Mouse (Mus musculus) Patski (cell line): ENCODE measurements around the gene Pou6f2. TPM values are rescaled to one million over a fixed set of nuclear protein-coding genes. Genes with fewer than 3 reads are reported as not detected.

ENCODE experiments used
- ATAC-seq: fragments of 100-300 bp; one replicate; pipeline ENCODE4 v1.8.0; 2021
- CTCF ChIA-PET: fragments of 350-600 bp; sonication (Branson Sonifier 250); formaldehyde crosslinking; loops from one replicate; lab custom pipeline; 2022; ENCODE audit warnings: inconsistent platforms; lab: Charles Lee
- POLR2A ChIA-PET: fragments of 350-600 bp; sonication (Branson Sonifier 250); formaldehyde crosslinking; loops from one replicate; lab custom pipeline; 2022; ENCODE audit warnings: antibody characterized with exemption, inconsistent platforms; lab: Charles Lee
- DNase-seq: peaks from one replicate; pipeline ENCODE4 v3.0.0-alpha.2; 2011; ENCODE audit warnings: low read depth, low spot score
- H3K27me3 ChIP-seq: fragments of 371-371 bp; one replicate; pipeline ENCODE4 v1.5.1; 2021
- CTCF ChIP-seq: fragments of 100-300 bp; IDR thresholded peaks from one replicate; pipeline ENCODE4 v1.5.1; 2021
- in situ Hi-C: fragments of 300-500 bp; cut with MboI; formaldehyde crosslinking; loops from 3 replicates; pipeline ENCODE4 v1.11.1; 2018; ENCODE audit warnings: low pct_unique_long_range_greater_than_20kb, mixed read lengths
- polyA plus RNA-seq: library from polyadenylated mRNA; unstranded; gene quantifications from one replicate; pipeline ENCODE4 v1.2.3, GENCODE M21; 2021

The Pou6f2 gene
- polyA plus RNA-seq, 1 experiment from 2014 or later, result not detected

- ChIA-PET CTCF (no interaction called here), POLR2A (no interaction called here)
- peaks cover 19% of the 10 kb centered on the region for H3K27me3 ChIP-seq
- no peak for TF ChIP-seq CTCF
- in situ Hi-C loops, result no loop called here
- DNase-seq, result no peak
- ATAC-seq, result no peak
These were observed 186.2 kb downstream of the Pou6f2 start for GRCm38 (mm10) chr13:18211242-18211641.

DNA sequence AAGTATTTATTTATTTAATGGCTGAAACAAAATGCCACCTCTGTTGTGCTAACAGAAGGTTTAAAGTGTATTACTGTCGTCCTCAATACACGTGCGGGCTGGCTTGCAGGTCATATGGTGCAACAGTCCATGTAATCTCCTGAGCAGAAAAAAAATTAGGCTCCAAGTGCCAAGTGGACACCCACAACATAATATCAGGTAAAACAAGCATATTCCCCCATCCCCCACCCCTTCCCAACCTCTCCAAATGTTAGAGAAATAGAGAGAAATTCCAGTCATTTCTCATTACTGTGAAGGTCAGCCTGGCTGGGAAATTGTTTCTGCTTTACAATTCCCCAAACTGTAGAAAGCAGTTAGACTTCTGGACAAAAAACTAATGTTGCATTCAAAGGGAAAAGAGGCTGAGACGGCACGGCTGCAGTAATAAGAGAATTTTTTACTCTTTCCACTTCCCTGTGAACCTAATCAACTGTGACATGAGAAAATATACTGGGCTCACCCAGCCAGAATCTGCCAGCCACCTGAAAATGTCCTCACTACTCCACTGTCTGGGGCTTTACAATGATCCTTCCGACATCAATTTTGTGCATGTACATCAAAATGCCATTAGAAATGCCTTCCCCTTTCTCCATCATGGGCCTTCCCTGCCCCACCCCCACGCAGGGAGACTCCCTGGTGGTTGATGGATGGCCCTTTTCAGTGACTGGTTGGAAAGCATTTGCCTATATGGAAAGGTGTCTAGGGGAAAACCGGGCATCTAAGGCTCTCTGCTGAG is 192.8 kb downstream of the Pou6f2 start:
- DNase-seq, result no peak
- in situ Hi-C loops, result no loop called here
- ChIA-PET POLR2A (no interaction called here), CTCF (no interaction called here)
- ATAC-seq, result no peak
- H3K27me3 ChIP-seq, result peaks cover 21% of the 10 kb centered on the region
- TF ChIP-seq CTCF, result no peak

DNA sequence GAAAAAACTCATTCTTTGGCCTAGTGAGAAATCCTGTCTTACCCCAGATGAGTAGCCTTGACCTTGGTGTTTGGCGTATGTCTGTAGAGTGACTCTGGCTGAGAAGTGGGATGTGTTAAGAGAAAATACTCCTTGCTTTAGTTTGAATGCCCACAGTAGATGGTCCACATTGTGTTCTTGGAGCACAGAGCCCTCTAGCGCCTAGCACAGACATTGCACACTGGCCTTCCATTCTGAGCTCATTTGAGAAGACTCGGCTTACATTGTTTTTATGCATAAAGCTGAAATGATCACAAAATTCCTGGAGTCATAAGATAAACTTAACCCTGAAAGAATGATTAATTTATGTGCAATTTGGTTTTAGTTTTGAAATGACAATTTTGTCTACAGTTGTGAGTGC is 223.5 kb downstream of the Pou6f2 start:
- in situ Hi-C loops, result loop anchor here (25.0 kb wide), 1 partner anchor 337 kb away; no protein-coding TSS in a partner anchor
- peak; percentile 74 for ATAC-seq
- ChIA-PET CTCF (interaction anchor here (0.9 to 1.7 kb wide), 6 partner anchors 10 to 116 kb away, joined by 3 to 10 read pairs (median 4); no protein-coding TSS in a partner anchor), POLR2A (no interaction called here)
- H3K27me3 ChIP-seq, result peaks cover 14% of the 10 kb centered on the region
- DNase-seq, result no peak
- TF ChIP-seq CTCF, result peak; percentile 87

DNA sequence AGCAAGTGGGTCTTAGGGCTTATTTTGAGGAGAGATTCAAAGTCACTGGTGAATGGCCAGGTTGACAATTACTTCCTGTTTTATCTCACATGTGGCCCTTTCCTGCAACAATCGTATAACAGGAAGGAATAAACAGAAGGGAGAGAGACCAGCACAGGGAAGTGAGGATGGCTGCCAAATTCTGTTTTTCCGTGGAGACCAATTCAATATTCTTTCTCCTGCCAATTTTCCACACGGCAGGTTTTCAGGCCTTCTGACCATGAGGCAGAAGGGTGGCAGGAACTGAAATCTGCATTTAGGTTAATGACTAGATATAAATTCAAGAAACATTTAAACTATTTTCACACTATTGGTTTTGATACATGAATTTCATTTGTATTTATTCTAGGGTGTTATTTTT is 224.5 kb downstream of the Pou6f2 start:
- H3K27me3 ChIP-seq, result peaks cover 14% of the 10 kb centered on the region
- CTCF ChIA-PET, result interaction anchor here (1.4 kb wide), 1 partner anchor 55 kb away, joined by 3 read pairs; no protein-coding TSS in a partner anchor
- in situ Hi-C loops, result loop anchor here (25.0 kb wide), 1 partner anchor 336 kb away; no protein-coding TSS in a partner anchor
- ATAC-seq, result no peak
- no peak for TF ChIP-seq CTCF
- POLR2A ChIA-PET, result no interaction called here
- DNase-seq, result no peak

DNA sequence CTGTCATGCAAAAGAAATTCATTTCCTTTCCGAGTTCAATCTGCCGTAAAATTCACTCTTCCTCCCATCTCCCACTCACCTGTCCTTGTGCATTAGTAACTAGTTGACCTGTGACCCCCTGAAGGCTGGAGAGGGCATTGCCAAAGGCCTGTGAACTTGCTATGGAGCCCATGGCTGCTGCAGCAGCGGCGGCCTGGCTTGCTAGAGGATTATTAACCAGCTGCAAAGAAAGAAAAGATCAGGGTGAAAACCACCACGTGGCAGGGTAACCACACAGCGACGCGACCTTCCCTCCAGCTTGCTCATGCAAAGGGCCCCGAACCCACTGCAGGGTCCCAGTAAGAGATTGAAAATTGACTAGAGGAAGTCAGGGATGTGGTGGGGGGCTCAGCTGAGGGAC is 225.2 kb downstream of the Pou6f2 start:
- POLR2A ChIA-PET, result no interaction called here
- in situ Hi-C loops, result loop anchor here (25.0 kb wide), 1 partner anchor 335 kb away; no protein-coding TSS in a partner anchor
- ATAC-seq (no peak), DNase-seq (no peak)
- no peak for TF ChIP-seq CTCF
- peaks cover 14% of the 10 kb centered on the region for H3K27me3 ChIP-seq
- CTCF ChIA-PET, result no interaction called here

DNA sequence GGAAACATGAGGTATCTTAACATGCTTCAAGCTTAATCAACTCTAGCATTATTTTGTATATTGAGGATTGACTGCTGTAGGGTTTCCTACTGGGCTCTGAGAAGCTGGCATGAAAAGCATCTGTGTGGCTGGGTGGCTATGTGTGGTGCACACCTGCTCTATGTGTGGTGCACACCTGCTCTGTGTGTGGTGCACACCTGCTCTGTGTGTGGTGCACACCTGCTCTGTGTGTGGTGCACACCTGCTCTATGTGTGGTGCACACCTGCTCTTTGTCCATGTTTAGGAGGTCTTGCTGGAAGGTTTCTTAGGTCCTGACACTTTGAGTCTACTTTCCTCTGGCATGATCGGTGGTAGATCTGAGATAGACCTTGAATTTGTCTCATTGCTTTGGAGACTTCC is 233.3 kb downstream of the Pou6f2 start:
- ATAC-seq (no peak), DNase-seq (no peak)
- ChIA-PET POLR2A (no interaction called here), CTCF (interaction anchor here (1.7 kb wide), 1 partner anchor 10 kb away, joined by 8 read pairs; no protein-coding TSS in a partner anchor)
- peaks cover 12% of the 10 kb centered on the region for H3K27me3 ChIP-seq
- in situ Hi-C loops, result loop anchor here (25.0 kb wide), 1 partner anchor 327 kb away; no protein-coding TSS in a partner anchor
- no peak for TF ChIP-seq CTCF

- H3K27me3 ChIP-seq, result no peaks in the 10 kb centered on the region
- ATAC-seq (no peak), DNase-seq (no peak)
- CTCF ChIA-PET, result no interaction called here
- POLR2A ChIA-PET, result no interaction called here
- in situ Hi-C loops, result loop anchor here (25.0 kb wide), 1 partner anchor 323 kb away; no protein-coding TSS in a partner anchor
- TF ChIP-seq CTCF, result no peak
These were observed 236.9 kb downstream of the Pou6f2 start for GRCm38 (mm10) chr13:18160566-18160965.

- no peaks in the 10 kb centered on the region for H3K27me3 ChIP-seq
- in situ Hi-C loops, result loop anchor here (25.0 kb wide), 1 partner anchor 317 kb away; no protein-coding TSS in a partner anchor
- CTCF ChIA-PET, result no interaction called here
- ATAC-seq, result no peak
- no peak for DNase-seq
- POLR2A ChIA-PET, result no interaction called here
- no peak for TF ChIP-seq CTCF
These were observed 243.4 kb downstream of the Pou6f2 start for GRCm38 (mm10) chr13:18153949-18154582.

DNA sequence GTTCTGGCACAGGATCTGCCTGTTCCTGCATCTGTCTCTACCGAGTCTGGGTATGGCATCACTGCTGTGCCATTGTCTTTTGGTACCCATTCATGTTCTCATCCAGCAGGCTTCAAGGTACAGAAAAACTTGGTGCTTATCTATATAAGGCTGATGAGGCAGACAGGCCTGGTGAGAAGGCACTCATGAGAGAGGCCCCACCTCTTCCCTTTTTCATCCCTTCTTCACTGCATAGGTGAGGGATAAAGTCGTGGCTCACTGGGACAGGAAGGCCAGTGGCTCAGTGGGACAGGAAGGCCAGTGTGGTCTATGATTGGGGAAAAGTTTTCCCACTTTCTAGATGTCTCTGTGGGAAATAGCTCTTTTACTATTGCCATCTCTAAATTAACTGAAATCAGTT is 263.8 kb downstream of the Pou6f2 start:
- peaks cover 18% of the 10 kb centered on the region for H3K27me3 ChIP-seq
- ChIA-PET POLR2A (interaction anchor here (0.7 kb wide), 1 partner anchor 156 kb away, joined by 5 read pairs; no protein-coding TSS in a partner anchor), CTCF (no interaction called here)
- no peak for ATAC-seq
- no peak for DNase-seq
- in situ Hi-C loops, result no loop called here
- TF ChIP-seq CTCF, result no peak

- no peak for TF ChIP-seq CTCF
- ChIA-PET POLR2A (interaction anchor here (0.7 kb wide), 1 partner anchor 156 kb away, joined by 5 read pairs; no protein-coding TSS in a partner anchor), CTCF (no interaction called here)
- no peak for ATAC-seq
- in situ Hi-C loops, result no loop called here
- no peak for DNase-seq
- peaks cover 18% of the 10 kb centered on the region for H3K27me3 ChIP-seq
These were observed 264.3 kb downstream of the Pou6f2 start for GRCm38 (mm10) chr13:18133193-18133592.
